Mouse (Mus musculus) adrenal gland, postnatal 10 days (tissue): Measurements from ENCODE around the gene Srrt. TPM values are rescaled to one million over a fixed set of nuclear protein-coding genes. Genes with fewer than 3 reads are reported as not detected.

ENCODE experiments used
- DNase-seq: peaks from one replicate; pipeline ENCODE4 v3.0.0; 2021; ENCODE audit warnings: mixed read lengths
- microRNA-seq: library from miRNA; unstranded; fragments of <30 nt; microRNA quantifications from one replicate; pipeline ENCODE4 v1.2.0, GENCODE M21; 2021
- total RNA-seq, 2 experiments: library from RNA; stranded (reverse); gene quantifications; 2 replicates each; pipeline ENCODE4 v1.2.3; 2021

Srrt gene
- total RNA-seq, 2 experiments from 2014 or later: 130 to 173 TPM

- DNase-seq: no peak
Observed at GRCm38 (mm10) chr5:137263897-137264720, 43.4 kb downstream of the Srrt start.

Small RNAs within 50 kb of the gene (microRNA-seq; reads per million reads assigned to microRNA genes)
- gene Mir7036 (2.3 reads per million), gene Mir8116 (not detected)

Other genes with a start within 250 kb of the Srrt start
- 1 to 10 TPM; 1.4 to 4.6 TPM for gene Serpine1, start 235.4 kb downstream of the Srrt start, total RNA-seq
- 10 to 100 TPM; 26.5 to 32.5 TPM for gene Trim56, start 191.5 kb downstream of the Srrt start, total RNA-seq
- gene Muc3, start 158.4 kb downstream of the Srrt start, total RNA-seq: not detected
- gene Muc3a, start 95.3 kb downstream of the Srrt start, total RNA-seq: under 1 TPM; 0.24 to 0.51 TPM
- gene Ache, start 20.2 kb downstream of the Srrt start, total RNA-seq: 10 to 100 TPM; 11.6 to 21.3 TPM
- gene Ufsp1, start 13.0 kb downstream of the Srrt start, total RNA-seq: 10 to 100 TPM in 1 of 2 experiments, 1 to 10 TPM in 1; 7.6 to 11.5 TPM
- 10 to 100 TPM; 33.6 to 36.8 TPM for gene Trip6, start 6.7 kb upstream of the Srrt start, total RNA-seq
- gene Slc12a9, start 25.9 kb upstream of the Srrt start, total RNA-seq: 10 to 100 TPM in 1 of 2 experiments, 1 to 10 TPM in 1; 9.2 to 12.6 TPM
- 10 to 100 TPM; 71.9 to 73.6 TPM for gene Ephb4, start 42.4 kb upstream of the Srrt start, total RNA-seq
- gene Zan, start 169.4 kb upstream of the Srrt start, total RNA-seq: under 1 TPM; 0.09 to 0.15 TPM
- 10 to 100 TPM; 23.8 to 27.2 TPM for gene Pop7, start 194.8 kb upstream of the Srrt start, total RNA-seq
- 10 to 100 TPM; 24.2 to 39.1 TPM for gene Gigyf1, start 210.9 kb upstream of the Srrt start, total RNA-seq
- not detected for gene Epo, start 225.6 kb upstream of the Srrt start, total RNA-seq
- 100 to 1,000 TPM; 592 to 682 TPM for gene Gnb2, start 225.8 kb upstream of the Srrt start, total RNA-seq
- 1 to 10 TPM; 3.2 to 4.6 TPM for gene Actl6b, start 245.8 kb upstream of the Srrt start, total RNA-seq